Mouse (Mus musculus): Measurements from ENCODE around the gene Ebf1. TPM values are rescaled to one million over a fixed set of nuclear protein-coding genes. Genes with fewer than 3 reads are reported as not detected.

Ebf1 gene
- polyA plus RNA-seq, 1 experiment from 2014 or later: 8.1 TPM

DNA sequence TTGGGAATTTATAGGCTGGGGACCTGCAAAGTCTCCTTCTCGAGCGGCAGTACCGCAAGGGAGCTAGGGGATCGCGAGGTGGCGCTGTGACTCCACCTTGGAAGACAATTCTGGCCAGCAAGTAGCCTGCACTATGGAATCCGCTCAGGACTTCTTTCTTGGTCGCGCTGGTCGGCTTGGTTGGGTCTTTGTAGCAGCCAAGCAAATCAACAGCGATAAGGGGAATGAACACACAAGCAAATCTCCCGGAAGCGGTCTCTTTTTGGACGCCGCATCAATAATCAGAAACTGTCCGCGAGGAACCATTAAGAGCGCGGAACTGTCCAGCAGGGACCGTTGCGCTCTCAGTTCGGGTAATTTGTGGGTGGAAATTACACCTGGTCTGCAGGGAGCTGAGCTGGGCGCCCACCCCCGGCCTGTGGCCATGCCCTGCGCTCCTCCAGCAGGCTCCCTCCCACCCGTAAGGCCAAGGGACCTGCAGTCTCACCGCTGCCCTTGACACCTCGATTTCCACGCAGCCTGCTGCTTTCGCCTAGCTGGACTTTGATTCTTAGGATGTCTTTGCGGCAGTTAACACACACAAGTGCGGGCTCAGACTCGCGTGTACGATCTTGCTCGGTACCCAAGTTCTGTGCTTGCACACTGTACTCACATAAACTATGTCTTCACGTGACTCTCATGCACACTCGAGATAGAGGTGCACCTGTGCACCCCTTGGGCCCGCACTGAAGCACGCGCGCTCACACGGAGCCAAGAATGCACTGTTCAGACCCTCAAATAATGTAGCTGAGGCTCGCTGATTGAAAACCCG lies 5.9 kb upstream of the Ebf1 start:
- H3K27me3 ChIP-seq (ENCODE audit: poor library complexity, severe bottlenecking): peaks cover 57% of the 10 kb centered on the region
- WGBS: under 1% methylated on average over 45 of the region's 45 CpGs
- DNase-seq (ENCODE audit: extremely low spot score, low spot score): peak; percentile 90

DNA sequence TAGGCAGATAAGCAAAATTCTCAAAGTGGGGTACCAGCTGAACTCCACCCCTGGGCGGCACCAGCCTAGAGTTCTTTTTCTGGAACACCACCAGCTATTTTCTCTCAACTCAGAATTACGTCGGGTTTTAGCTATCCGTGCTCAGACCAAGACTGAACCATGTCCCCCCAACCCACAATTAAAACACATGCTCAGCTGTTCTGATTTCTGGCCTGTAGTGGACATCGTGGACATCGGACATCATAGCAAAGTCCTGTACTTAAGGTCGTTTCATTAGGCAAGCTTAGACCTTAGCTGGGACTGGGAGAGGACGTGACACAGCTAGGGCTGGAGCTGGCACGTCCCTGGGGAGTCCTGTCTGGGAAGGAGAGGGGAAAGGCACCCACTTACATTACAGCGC lies 5.0 kb upstream of the Ebf1 start:
- Histone ChIP-seq H3K9me3 (no peaks in the 10 kb centered on the region), H3K27me3 (ENCODE audit: poor library complexity, severe bottlenecking) (peaks cover 67% of the 10 kb centered on the region), H3K4me1 (peaks cover 40% of the 10 kb centered on the region), H3K27ac (no peak overlapping the region), H3K4me3 (peak overlapping the region; percentile 50; the same call in 1 of the 2 replicates), H3K36me3 (replicated peaks) (no peaks in the 10 kb centered on the region)
- WGBS: 2% methylated on average over 10 of the region's 10 CpGs
- no peak for DNase-seq (ENCODE audit: extremely low spot score, low spot score)

More for the DNA sequence above, 5.9 kb upstream of the Ebf1 start:
- Histone ChIP-seq H3K36me3 (replicated peaks) (no peaks in the 10 kb centered on the region), H3K4me1 (peaks cover 30% of the 10 kb centered on the region), H3K27ac (peak overlapping the region; percentile 12; the same call in 1 of the 2 replicates), H3K4me3 (peak overlapping the region; percentile 54), H3K9me3 (no peaks in the 10 kb centered on the region)

DNA sequence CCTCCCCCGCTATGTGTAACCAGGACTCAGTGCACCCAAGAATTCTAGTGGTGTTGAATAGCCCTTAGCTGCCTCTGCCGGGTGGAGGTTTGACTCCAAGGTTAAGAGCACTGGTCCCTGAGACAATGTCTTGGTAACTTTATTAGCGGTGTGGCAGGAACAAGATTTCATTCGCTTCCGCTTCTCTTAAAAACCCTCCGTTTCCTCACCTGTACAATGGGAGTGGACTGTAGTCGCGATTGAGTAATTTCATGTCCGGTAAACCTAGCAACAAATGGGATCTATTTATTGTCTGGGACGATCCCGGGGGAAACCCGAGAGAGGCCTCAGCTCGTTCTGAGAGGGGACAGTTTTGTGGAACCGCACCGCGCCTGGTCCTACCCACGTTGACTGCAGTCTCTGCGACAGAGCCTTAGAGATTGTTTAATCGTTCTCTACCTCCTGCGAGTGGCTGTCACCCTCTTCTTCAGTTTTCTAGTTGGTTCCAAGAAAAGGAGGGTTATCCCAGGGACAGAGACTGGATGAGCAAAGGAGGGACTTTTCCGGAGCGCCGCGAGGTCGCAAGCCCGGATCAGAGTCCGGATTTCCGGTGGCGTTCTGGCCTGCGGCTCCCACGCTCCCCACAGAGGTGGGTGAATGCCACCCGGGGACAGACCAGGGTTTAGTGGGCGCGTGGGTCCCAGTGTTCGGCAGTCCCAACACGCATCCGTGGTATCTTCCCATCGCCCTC lies 4.3 kb upstream of the Ebf1 start:
- Histone ChIP-seq H3K27me3 (ENCODE audit: poor library complexity, severe bottlenecking) (peaks cover 68% of the 10 kb centered on the region), H3K27ac (peak overlapping the region; percentile 48)

DNA sequence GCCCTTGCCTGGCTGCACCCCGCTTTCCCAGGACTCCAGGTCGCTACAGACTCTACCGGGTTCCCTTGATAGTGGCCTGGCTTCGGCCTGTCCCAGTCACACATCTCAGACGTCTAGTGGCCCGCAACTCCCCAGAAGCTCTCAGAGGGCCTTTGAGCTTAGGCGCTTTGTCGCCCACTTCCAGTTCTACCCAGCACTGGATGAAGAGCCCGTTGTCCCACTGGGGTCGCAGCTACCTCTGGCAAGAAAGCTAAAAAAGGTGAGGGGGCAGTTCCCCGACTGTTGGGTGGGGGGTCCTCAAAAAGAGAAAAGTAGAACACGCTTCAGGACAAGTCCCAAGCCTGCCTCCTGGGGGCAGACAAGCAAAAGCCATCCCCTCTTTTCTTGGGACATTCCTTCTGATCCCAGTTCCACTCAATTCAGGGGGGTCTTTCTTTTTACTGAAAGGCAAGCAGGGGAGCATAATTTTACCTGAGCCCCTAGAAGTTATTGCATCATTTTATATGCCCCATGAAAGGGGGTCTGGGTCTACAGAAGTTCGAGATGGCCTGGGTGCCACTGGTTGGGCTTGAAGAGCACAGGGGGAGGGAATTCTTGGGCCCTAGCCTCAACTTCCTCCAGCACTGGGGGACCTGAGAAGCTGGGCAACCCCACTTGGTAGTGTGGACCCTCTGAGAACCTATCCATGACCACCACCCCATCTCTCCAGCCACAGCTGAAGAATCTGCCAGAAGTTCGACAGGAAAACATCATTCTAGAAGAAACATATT lies 3.5 kb upstream of the Ebf1 start:
- H3K4me1 ChIP-seq: peaks cover 49% of the 10 kb centered on the region
- H3K27ac ChIP-seq: peak overlapping the region; percentile 48
- no peak for DNase-seq (ENCODE audit: extremely low spot score, low spot score)
- H3K27me3 ChIP-seq (ENCODE audit: poor library complexity, severe bottlenecking): peaks cover 73% of the 10 kb centered on the region
- no peaks in the 10 kb centered on the region for H3K36me3 ChIP-seq (replicated peaks)
- H3K4me3 ChIP-seq: peak overlapping the region; percentile 50
- H3K9me3 ChIP-seq: no peaks in the 10 kb centered on the region
- WGBS: 7% methylated on average over 14 of the region's 14 CpGs

More for the DNA sequence above, 4.3 kb upstream of the Ebf1 start:
- under 1% methylated on average over 38 of the region's 38 CpGs for WGBS
- H3K9me3 ChIP-seq: no peaks in the 10 kb centered on the region
- H3K36me3 ChIP-seq (replicated peaks): no peaks in the 10 kb centered on the region
- H3K4me1 ChIP-seq: peaks cover 43% of the 10 kb centered on the region
- DNase-seq (ENCODE audit: extremely low spot score, low spot score): peak; percentile 48
- peak overlapping the region; percentile 50 for H3K4me3 ChIP-seq

DNA sequence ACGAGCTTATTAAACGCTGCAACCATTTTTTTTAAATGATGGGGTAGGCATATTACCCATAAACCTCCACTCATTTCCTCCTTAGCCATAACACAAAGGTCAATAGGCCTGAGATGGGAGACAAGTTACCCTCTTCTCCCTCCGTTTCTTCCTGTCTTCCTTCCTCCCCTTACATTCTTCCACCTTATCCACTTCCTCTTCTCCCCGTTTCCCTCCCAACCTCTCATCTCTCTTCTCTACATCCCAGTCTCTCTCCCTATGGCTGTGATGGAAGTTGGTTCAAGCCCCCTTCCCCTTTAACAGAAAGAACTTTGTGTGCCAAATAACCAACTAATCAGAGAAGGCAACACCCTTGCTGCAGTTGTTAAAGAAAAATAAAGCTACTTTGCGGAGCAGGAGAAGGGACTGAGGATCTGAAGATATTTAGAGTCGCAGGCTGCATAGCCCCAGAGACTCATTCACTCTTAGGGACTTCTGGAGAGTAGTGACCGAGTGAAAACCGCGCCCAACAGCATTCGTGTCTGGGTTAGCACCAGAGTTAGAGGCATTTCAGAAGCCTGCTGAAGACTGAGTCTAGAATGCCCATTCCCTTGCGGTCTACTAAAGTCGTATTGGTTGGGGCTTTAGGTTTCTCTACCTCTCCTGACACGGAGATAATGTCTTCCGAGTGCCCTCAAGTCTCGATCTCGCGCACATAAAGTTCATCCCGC lies 884 bp upstream of the Ebf1 start:
- Histone ChIP-seq H3K27me3 (ENCODE audit: poor library complexity, severe bottlenecking) (peaks cover 91% of the 10 kb centered on the region), H3K4me1 (peaks cover 70% of the 10 kb centered on the region), H3K36me3 (replicated peaks) (no peaks in the 10 kb centered on the region), H3K9me3 (no peaks in the 10 kb centered on the region), H3K4me3 (peak overlapping the region; percentile 63), H3K27ac (no peak overlapping the region)
- 8% methylated on average over 18 of the region's 18 CpGs for WGBS
- no peak for DNase-seq (ENCODE audit: extremely low spot score, low spot score)

DNA sequence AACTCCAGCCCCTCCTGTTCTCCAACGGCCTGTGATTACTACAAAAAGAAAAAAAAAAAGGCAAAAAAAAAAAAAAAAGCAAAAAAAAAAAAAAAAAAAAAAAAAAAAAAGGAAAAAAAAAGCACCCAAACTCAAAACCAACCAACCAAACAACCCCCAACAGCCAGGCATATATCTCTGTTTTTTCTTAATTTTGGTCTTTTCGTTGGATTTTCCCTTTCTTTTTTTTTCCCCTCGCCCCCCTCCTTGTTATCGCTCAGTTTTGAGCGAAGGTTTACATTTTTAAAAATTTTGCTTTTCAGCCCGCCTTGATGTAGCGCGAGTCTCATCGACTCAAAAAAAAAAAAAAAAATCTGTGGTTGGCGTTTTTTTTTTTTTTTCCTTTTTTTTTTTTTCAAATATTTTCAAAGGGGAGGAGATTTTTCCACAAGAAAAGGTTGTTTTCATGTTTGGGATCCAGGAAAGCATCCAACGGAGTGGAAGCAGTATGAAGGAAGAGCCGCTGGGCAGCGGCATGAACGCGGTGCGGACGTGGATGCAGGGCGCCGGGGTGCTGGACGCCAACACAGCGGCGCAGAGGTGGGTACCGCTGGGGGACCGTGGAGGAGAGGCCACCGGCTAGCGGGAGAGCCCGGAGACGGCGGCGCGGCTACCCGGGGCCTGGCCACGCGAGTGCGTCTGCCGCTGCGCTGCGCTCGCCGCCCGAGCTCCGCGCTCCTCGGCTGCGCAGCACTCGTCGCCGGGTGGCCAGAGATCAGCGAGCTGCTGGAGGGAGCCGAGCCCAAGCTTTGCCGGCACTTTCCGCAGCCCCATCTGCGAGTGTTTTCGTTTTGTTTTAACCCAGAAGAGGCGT lies 843 bp downstream of the Ebf1 start:
- Histone ChIP-seq H3K4me1 (peaks cover 66% of the 10 kb centered on the region), H3K9me3 (no peaks in the 10 kb centered on the region), H3K36me3 (replicated peaks) (no peaks in the 10 kb centered on the region), H3K27me3 (ENCODE audit: poor library complexity, severe bottlenecking) (peaks cover 91% of the 10 kb centered on the region), H3K27ac (peak overlapping the region; percentile 79), H3K4me3 (peak overlapping the region; percentile 63)
- DNase-seq (ENCODE audit: extremely low spot score, low spot score): peak; percentile 75
- under 1% methylated on average over 55 of the region's 55 CpGs for WGBS

DNA sequence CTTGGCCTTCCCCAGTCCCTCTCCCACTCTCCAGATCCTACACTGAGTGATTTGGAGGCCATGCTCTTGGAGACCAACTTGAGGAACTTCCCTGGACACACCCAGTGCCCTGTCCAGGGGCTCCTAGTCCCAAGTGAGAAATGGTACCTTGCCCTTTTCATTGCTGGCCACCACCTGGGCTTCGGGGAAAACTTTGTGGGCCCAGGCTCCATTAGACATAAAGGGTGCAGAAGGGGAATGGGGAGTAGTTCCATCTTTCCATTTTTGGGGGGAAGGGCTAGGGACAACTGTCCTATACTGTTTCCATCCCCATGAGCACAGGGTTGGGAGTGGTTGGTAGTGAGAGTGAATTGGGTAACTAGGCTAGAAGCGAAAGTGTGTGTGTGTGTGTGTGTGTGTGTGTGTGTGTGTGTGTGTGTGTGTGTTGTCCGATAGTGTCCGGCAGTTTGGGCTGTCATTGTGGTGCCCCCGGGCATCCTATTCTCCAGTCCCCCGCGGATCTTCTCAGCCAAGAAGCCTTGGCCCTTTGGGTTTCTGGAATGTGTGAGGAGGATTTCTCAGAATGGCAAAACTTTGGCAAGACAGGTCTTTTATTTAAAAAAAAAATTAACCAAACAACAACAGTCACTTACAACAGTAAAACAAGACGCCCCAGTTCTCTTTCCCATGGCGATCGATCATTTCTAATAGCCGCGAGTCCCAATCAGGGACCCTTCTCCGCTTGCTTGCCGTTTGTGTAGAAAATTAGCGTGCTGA lies 2.2 kb downstream of the Ebf1 start:
- Histone ChIP-seq H3K27ac (no peak overlapping the region), H3K27me3 (ENCODE audit: poor library complexity, severe bottlenecking) (peaks cover 91% of the 10 kb centered on the region), H3K36me3 (replicated peaks) (no peaks in the 10 kb centered on the region), H3K4me1 (peaks cover 57% of the 10 kb centered on the region), H3K4me3 (peak overlapping the region; percentile 63), H3K9me3 (no peaks in the 10 kb centered on the region)
- DNase-seq (ENCODE audit: extremely low spot score, low spot score): peak; percentile 39
- WGBS: 1% methylated on average over 15 of the region's 15 CpGs

DNA sequence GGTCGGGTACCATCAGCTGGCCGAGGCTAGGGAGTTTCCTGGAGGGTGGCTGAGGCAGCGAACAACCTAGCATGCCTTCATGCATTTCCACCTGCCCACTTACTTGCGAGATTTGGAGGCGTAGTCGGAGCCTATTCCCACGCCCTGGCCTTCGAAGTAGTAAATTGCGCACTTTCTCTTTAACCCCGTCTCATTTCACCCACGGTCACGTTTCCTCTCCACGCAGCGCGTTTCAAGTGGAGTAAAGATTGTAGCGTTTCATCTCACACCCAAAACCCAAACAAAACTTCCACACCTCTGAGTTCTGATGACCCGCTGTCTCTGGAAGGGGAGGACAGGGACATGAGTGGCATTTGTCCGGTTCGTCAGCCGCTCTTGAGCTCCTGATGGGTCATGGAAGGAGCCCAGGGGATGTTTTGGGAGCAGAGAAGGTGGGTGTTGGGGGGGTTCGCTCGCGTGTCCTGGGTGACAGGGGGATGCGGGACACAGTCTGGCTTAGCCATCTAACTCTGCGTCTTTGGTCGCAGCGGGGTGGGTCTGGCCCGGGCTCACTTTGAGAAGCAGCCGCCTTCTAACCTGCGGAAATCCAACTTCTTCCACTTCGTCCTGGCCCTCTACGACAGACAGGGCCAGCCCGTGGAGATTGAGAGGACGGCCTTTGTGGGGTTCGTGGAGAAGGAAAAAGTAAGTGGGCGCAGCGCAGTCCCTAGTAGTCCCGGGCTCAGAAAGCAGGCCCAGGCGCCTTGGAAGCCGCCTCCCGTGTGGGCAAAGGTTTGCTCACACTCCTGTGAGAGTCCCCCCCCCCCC lies 3.0 kb downstream of the Ebf1 start:
- Histone ChIP-seq H3K9me3 (no peaks in the 10 kb centered on the region), H3K27me3 (ENCODE audit: poor library complexity, severe bottlenecking) (peaks cover 91% of the 10 kb centered on the region), H3K4me3 (peak overlapping the region; percentile 63), H3K27ac (0 out of 2 replicates have a peak overlapping the region, but pooled peaks have one; percentile 2), H3K36me3 (replicated peaks) (no peaks in the 10 kb centered on the region), H3K4me1 (peaks cover 57% of the 10 kb centered on the region)
- under 1% methylated on average over 41 of the region's 41 CpGs for WGBS
- peak; percentile 40 for DNase-seq (ENCODE audit: extremely low spot score, low spot score)

DNA sequence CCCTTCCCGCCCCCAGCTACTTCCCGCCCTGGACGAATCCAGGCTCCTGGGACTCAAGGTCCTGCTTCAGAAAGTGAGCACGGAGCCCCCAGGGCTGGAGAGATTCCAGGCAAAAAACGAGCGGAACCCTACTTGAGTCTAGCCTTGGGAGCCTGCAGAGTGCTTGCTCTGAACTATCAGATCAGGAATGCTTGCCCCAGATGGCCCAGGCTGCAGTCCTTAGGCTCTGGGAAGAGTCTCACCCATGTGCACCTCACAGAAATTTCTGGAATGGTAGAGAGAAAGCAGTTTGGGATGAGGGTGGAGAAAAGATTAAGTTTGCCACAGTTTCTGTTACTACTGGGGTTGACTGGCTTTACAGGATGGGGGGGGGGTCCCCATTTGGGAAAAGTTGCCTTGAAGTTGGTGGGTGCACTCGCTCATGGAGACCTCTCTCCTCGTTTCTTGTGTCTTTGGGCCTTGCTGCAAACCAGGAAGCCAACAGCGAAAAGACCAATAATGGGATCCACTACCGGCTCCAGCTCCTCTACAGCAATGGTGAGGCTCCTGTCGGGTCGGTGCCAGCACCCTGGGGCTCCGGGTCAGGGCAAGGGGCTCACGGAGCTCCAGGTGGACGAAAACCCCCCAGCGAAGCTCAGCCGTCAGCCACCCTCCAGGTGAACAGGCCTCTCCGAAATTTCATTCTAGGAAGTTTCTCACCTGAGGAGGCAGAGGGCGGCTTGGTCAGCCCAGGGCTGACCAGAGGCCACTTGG lies 3.8 kb downstream of the Ebf1 start:
- Histone ChIP-seq H3K4me3 (peak overlapping the region; percentile 63), H3K9me3 (no peaks in the 10 kb centered on the region), H3K27ac (0 out of 2 replicates have a peak overlapping the region, but pooled peaks have one; percentile 2), H3K4me1 (peaks cover 57% of the 10 kb centered on the region), H3K36me3 (replicated peaks) (no peaks in the 10 kb centered on the region), H3K27me3 (ENCODE audit: poor library complexity, severe bottlenecking) (peaks cover 90% of the 10 kb centered on the region)
- DNase-seq (ENCODE audit: extremely low spot score, low spot score): peak; percentile 30
- 10% methylated on average over 19 of the region's 19 CpGs for WGBS

DNA sequence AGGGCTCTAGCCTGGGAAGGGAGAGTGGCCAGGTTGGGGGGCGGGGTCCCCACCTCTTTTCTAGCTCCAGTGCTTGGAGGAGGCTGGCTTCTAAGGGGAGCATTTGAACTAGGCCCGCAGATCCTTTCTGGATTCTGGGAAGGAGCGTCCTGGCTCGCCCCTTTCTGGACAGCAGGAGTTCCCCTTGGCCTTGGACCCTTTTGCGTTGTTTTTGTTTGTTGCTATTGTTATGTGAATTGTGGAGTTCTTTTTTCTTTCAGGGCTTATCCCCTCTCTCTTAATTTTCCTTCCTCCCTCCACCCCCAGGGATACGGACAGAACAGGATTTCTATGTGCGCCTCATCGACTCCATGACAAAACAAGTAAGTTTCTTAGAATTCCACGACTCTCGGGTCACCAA lies 4.5 kb downstream of the Ebf1 start:
- DNase-seq (ENCODE audit: extremely low spot score, low spot score): no peak
- no peak overlapping the region; the same call in 1 of the 2 replicates for H3K4me3 ChIP-seq

More for the DNA sequence above, 4.5 kb downstream of the Ebf1 start:
- WGBS: 18% methylated on average over 10 of the region's 10 CpGs
- no peaks in the 10 kb centered on the region for H3K9me3 ChIP-seq
- no peaks in the 10 kb centered on the region for H3K36me3 ChIP-seq (replicated peaks)
- H3K27me3 ChIP-seq (ENCODE audit: poor library complexity, severe bottlenecking): peaks cover 86% of the 10 kb centered on the region
- H3K27ac ChIP-seq: no peak overlapping the region
- H3K4me1 ChIP-seq: peaks cover 51% of the 10 kb centered on the region

Measured in forebrain, embryonic 10.5 days (tissue).